Mouse (Mus musculus) liver, embryonic 14.5 days (tissue): ENCODE results near the gene Mast3. TPM values are rescaled to one million over a fixed set of nuclear protein-coding genes. Genes with fewer than 3 reads are reported as not detected.

Experiments used
- ATAC-seq: fragments of 200-750 bp; cut with Nextera tagmentation; 2 replicates; pipeline ENCODE4 v1.8.0; 2017; ENCODE audit warnings: moderate number of reproducible peaks, mild to moderate bottlenecking, moderate library complexity; ENCODE audit not compliant: insufficient read depth
- DNase-seq, 3 experiments: peaks; one replicate each; pipeline ENCODE4 v3.0.0-alpha.2; 2012 to 2013; ENCODE audit warnings: low read depth in 3 of 3, low spot score in 3 of 3
- H3K27ac ChIP-seq: fragments of 300-500 bp; sonication (generic); 2 replicates; pipeline ENCODE4 v1.5.1; 2014; ENCODE audit warnings: moderate library complexity, mild to moderate bottlenecking, control low read depth, inconsistent platforms
- H3K27me3 ChIP-seq: fragments of 300-500 bp; sonication (generic); 2 replicates; pipeline ENCODE4 v1.6.1; 2014; ENCODE audit warnings: mild to moderate bottlenecking, low read length, moderate library complexity; ENCODE audit not compliant: control insufficient read depth, insufficient read depth
- H3K36me3 ChIP-seq: fragments of 300-500 bp; sonication (generic); replicated peaks from 2 replicates; pipeline ENCODE4 v1.6.1; 2014; ENCODE audit warnings: low read depth; ENCODE audit not compliant: control insufficient read depth, insufficient read depth
- H3K4me1 ChIP-seq, 2 experiments: fragments of 200-500 bp in 1 of 2; fragments of 300-500 bp in 1 of 2; sonication (generic) in 1 of 2; replicated peaks; 2 replicates each; pipeline ENCODE4 v1.6.1; 2012 to 2014; ENCODE audit warnings: antibody characterized with exemption in 1 of 2, inconsistent platforms in 1 of 2, low read length in 1 of 2; ENCODE audit not compliant: control insufficient read depth in 2 of 2, insufficient read depth in 2 of 2
- H3K4me2 ChIP-seq: fragments of 300-500 bp; sonication (generic); 2 replicates; pipeline ENCODE4 v1.6.1; 2014; ENCODE audit warnings: low read depth, mild to moderate bottlenecking, control low read depth, moderate library complexity
- H3K4me3 ChIP-seq, 2 experiments: fragments of 200-500 bp in 1 of 2; fragments of 300-500 bp in 1 of 2; sonication (generic) in 1 of 2; 2 replicates each; pipeline ENCODE4 v1.5.1; 2012 to 2014; ENCODE audit warnings: low read depth in 2 of 2, low read length in 2 of 2, mild to moderate bottlenecking in 2 of 2, control low read depth in 1 of 2, inconsistent platforms in 1 of 2, moderate library complexity in 1 of 2; ENCODE audit not compliant: insufficient read depth in 1 of 2
- H3K9ac ChIP-seq: fragments of 300-500 bp; sonication (generic); replicated peaks from 2 replicates; pipeline ENCODE4 v1.6.1; 2014; ENCODE audit warnings: mild to moderate bottlenecking, control low read depth, moderate library complexity
- H3K9me3 ChIP-seq: fragments of 300-500 bp; sonication (generic); 2 replicates; pipeline ENCODE4 v1.6.1; 2016; ENCODE audit warnings: low read length, mixed read lengths; ENCODE audit not compliant: control insufficient read depth
- CTCF ChIP-seq: IDR thresholded peaks from 2 replicates; pipeline ENCODE4 v1.5.1; 2016; ENCODE audit warnings: antibody characterized with exemption, low read depth, control low read depth
- EP300 ChIP-seq: IDR thresholded peaks from 2 replicates; pipeline ENCODE4 v1.6.1; 2016; ENCODE audit warnings: antibody characterized with exemption, low read depth
- WGBS: fragments of 180-500 bp; shearing (Covaris S2); extraction: QIAGEN DNeasy Blood & Tissue Kit; methylation state at CpG from one replicate; pipeline ENCODE4 v1.1.7; 2014; ENCODE audit not compliant: insufficient replicate concordance; 5-methylcytosine and 5-hydroxymethylcytosine counted together
- polyA plus RNA-seq, 2 experiments: library from polyadenylated mRNA; depleted of rRNA in 1 of 2; stranded (reverse) in 1 of 2; unstranded in 1 of 2; fragments of >200 nt; fragmentation: Nextera tagmentation in 1 of 2; extraction: Ambion mirVana in 1 of 2; gene quantifications; 2 replicates each; pipeline versions ENCODE4 v1.2.1 to v1.2.3; 2012 to 2014

Gene Mast3
- polyA plus RNA-seq, 2 experiments: 5.4 to 11.1 TPM

- TF ChIP-seq CTCF (no peak), EP300 (no peak)
- 93% methylated on average over 3 of the region's 3 CpGs for WGBS
- H3K9me3 ChIP-seq: no peaks in the 10 kb centered on the region
- peaks cover 22% of the 10 kb centered on the region for H3K36me3 ChIP-seq
- H3K4me1 ChIP-seq: peaks cover 23 to 38% of the 10 kb centered on the region in 2 experiments
- DNase-seq (no peak), ATAC-seq (no peak)
- no peak overlapping the region for H3K4me2 ChIP-seq
- no peak overlapping the region for H3K4me3 ChIP-seq
- H3K27me3 ChIP-seq: no peaks in the 10 kb centered on the region
- no peak overlapping the region for H3K9ac ChIP-seq
- no peak overlapping the region for H3K27ac ChIP-seq
These were observed 29.2 kb upstream of the Mast3 start for GRCm38 (mm10) chr8:70834071-70834470.

- peaks cover 23 to 38% of the 10 kb centered on the region in 2 experiments for H3K4me1 ChIP-seq
- no peak overlapping the region; the same call in 1 of the 2 replicates for H3K27ac ChIP-seq
- WGBS: 60% methylated on average over 15 of the region's 15 CpGs
These were observed 28.7 kb upstream of the Mast3 start for GRCm38 (mm10) chr8:70833520-70833919.

GRCm38 (mm10) chr8:70833018-70833482 is 28.2 kb upstream of the Mast3 start:
- H3K4me3 ChIP-seq: no peak overlapping the region
- peaks cover 23 to 36% of the 10 kb centered on the region in 2 experiments for H3K4me1 ChIP-seq
- H3K27me3 ChIP-seq: no peaks in the 10 kb centered on the region
- WGBS: 36% methylated on average over 9 of the region's 9 CpGs
- TF ChIP-seq EP300: no peak
- no peak for TF ChIP-seq CTCF
- H3K4me2 ChIP-seq: no peak overlapping the region
- DNase-seq (no peak), ATAC-seq (no peak)
- H3K9me3 ChIP-seq: no peaks in the 10 kb centered on the region
- no peak overlapping the region for H3K27ac ChIP-seq
- peaks cover 22% of the 10 kb centered on the region for H3K36me3 ChIP-seq
- H3K9ac ChIP-seq: no peak overlapping the region

More at GRCm38 (mm10) chr8:70833520-70833919, 28.7 kb upstream of the Mast3 start:
- Histone ChIP-seq H3K9ac (no peak overlapping the region), H3K4me3 (no peak overlapping the region), H3K36me3 (peaks cover 22% of the 10 kb centered on the region), H3K9me3 (no peaks in the 10 kb centered on the region), H3K4me2 (no peak overlapping the region), H3K27me3 (no peaks in the 10 kb centered on the region)
- DNase-seq: no peak
- no peak for TF ChIP-seq EP300
- no peak for TF ChIP-seq CTCF
- no peak for ATAC-seq

- no peak for DNase-seq
- no peak overlapping the region for H3K4me2 ChIP-seq
These were observed 27.5 kb upstream of the Mast3 start for GRCm38 (mm10) chr8:70832371-70832770.

DNA sequence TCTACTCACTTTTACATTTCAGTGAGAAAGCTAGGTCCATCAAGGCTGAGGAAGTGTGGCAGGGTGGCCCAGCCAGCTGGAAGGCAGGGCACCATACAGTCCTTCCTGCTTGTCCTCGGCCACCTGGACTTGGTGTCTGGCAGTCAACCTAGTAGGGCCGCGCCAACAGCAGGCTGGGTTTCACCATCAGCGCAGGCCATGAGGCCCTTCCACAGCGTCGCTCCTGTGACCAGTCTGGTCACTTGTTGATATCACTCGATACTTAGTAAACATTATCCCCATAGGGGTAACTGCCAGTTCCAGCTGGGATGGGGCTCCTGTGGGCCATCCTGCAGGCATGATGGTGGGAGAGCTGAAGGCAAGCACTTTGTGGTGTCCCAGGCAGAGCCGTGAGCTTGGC is 26.7 kb upstream of the Mast3 start:
- H3K4me2 ChIP-seq: no peak overlapping the region
- 85% methylated on average over 8 of the region's 8 CpGs for WGBS
- ATAC-seq: no peak

More at GRCm38 (mm10) chr8:70832371-70832770, 27.5 kb upstream of the Mast3 start:
- Histone ChIP-seq H3K4me1 (peaks cover 23 to 35% of the 10 kb centered on the region in 2 experiments), H3K9me3 (no peaks in the 10 kb centered on the region), H3K36me3 (peaks cover 22% of the 10 kb centered on the region), H3K9ac (no peak overlapping the region), H3K4me3 (no peak overlapping the region), H3K27me3 (no peaks in the 10 kb centered on the region), H3K27ac (no peak overlapping the region)
- TF ChIP-seq EP300: no peak
- TF ChIP-seq CTCF: no peak
- 72% methylated on average over 11 of the region's 11 CpGs for WGBS
- no peak for ATAC-seq

More for the DNA sequence above, 26.7 kb upstream of the Mast3 start:
- Histone ChIP-seq H3K27ac (no peak overlapping the region), H3K4me3 (no peak overlapping the region), H3K9me3 (no peaks in the 10 kb centered on the region), H3K27me3 (no peaks in the 10 kb centered on the region), H3K9ac (no peak overlapping the region), H3K4me1 (peaks cover 19 to 27% of the 10 kb centered on the region in 2 experiments), H3K36me3 (peaks cover 17% of the 10 kb centered on the region)
- DNase-seq: no peak
- TF ChIP-seq CTCF: no peak
- no peak for TF ChIP-seq EP300
